ENCODE assay signal across 8 mouse cellular contexts in genomic region chr11:69947337-69948065, GRCm38 (mm10). TPM values are rescaled to one million over a fixed set of nuclear protein-coding genes. Genes with fewer than 3 reads are reported as not detected.
DNase-seq lines count a peak whose midpoint lies in the region; ATAC-seq lines count a peak whose summit lies in the region.

No protein-coding gene starts in this region.

- no peaks in the 10 kb centered on the region for H3K27me3 ChIP-seq in forebrain, embryonic 14.5 days (replicated peaks; ENCODE audit: control insufficient read depth, insufficient read depth, low read length)
- H3K27me3 ChIP-seq in limb, embryonic 12.5 days = no peaks in the 10 kb centered on the region
- H3K27me3 ChIP-seq in neural tube, embryonic 12.5 days (replicated peaks) = 0 out of 2 replicates have a peak, but pooled peaks cover 5% of the 10 kb centered on the region

- H3K4me3 ChIP-seq in forebrain, embryonic 14.5 days (ENCODE audit: low read depth, low read length) = peak overlapping the region; percentile 43
- H3K4me3 ChIP-seq in limb, embryonic 12.5 days (replicated peaks) = peak overlapping the region; percentile 57
- H3K4me3 ChIP-seq in neural tube, embryonic 12.5 days = peak overlapping the region; percentile 41

- peak overlapping the region; percentile 39; the same call in 1 of the 2 replicates for H3K27ac ChIP-seq in forebrain, embryonic 14.5 days (ENCODE audit: low read depth, low read length)
- H3K27ac ChIP-seq in limb, embryonic 12.5 days = peak overlapping the region; percentile 96
- peak overlapping the region; percentile 42; the same call in 1 of the 2 replicates for H3K27ac ChIP-seq in neural tube, embryonic 12.5 days

- WGBS in forebrain, embryonic 14.5 days = under 1% methylated on average over 29 of the region's 29 CpGs
- WGBS in limb, embryonic 12.5 days = under 1% methylated on average over 29 of the region's 29 CpGs
- 3% methylated on average over 29 of the region's 29 CpGs for WGBS in neural tube, embryonic 12.5 days

- DNase-seq in 416B (ENCODE audit: low read depth) = peak; percentile 52
- peak; percentile 43 to 61 for DNase-seq in adrenal gland, adult 18-20 months (ENCODE audit: low spot score in 2 of 2)
- DNase-seq in forebrain, embryonic 14.5 days (ENCODE audit: low spot score) = peak; percentile 53
- peak; percentile 86 for DNase-seq in heart, postnatal 4 days
- DNase-seq in cerebellum, adult 11-12 months = no peak
- DNase-seq in layer of hippocampus, postnatal 14 days (ENCODE audit: low spot score in 2 of 2) = no peak

- H3K4me2 ChIP-seq in forebrain, embryonic 14.5 days (ENCODE audit: low read length) = peak overlapping the region; percentile 59
- H3K4me2 ChIP-seq in limb, embryonic 12.5 days = peak overlapping the region; percentile 80
- peak overlapping the region; percentile 62 for H3K4me2 ChIP-seq in neural tube, embryonic 12.5 days (replicated peaks)

- H3K9me3 ChIP-seq in forebrain, embryonic 14.5 days (replicated peaks; ENCODE audit: control insufficient read depth, low read length) = no peaks in the 10 kb centered on the region
- no peaks in the 10 kb centered on the region for H3K9me3 ChIP-seq in limb, embryonic 12.5 days
- no peaks in the 10 kb centered on the region for H3K9me3 ChIP-seq in neural tube, embryonic 12.5 days

- peaks cover 11% of the 10 kb centered on the region for H3K36me3 ChIP-seq in forebrain, embryonic 14.5 days (ENCODE audit: control insufficient read depth, insufficient read depth, low read length)
- peaks cover 39% of the 10 kb centered on the region for H3K36me3 ChIP-seq in limb, embryonic 12.5 days
- peaks cover 13% of the 10 kb centered on the region; the same call in 1 of the 2 replicates for H3K36me3 ChIP-seq in neural tube, embryonic 12.5 days

- H3K4me1 ChIP-seq in forebrain, embryonic 14.5 days (ENCODE audit: control insufficient read depth, insufficient read depth, low read length) = peaks cover 10% of the 10 kb centered on the region
- peaks cover 24% of the 10 kb centered on the region for H3K4me1 ChIP-seq in limb, embryonic 12.5 days (replicated peaks)
- H3K4me1 ChIP-seq in neural tube, embryonic 12.5 days = peaks cover 9% of the 10 kb centered on the region

- peak; percentile 38 for ATAC-seq in forebrain, embryonic 14.5 days
- peak; percentile 38 for ATAC-seq in limb, embryonic 12.5 days (ENCODE audit: insufficient number of reproducible peaks, insufficient read depth, low FRiP score, low TSS enrichment, low read depth)
- peak; percentile 45 for ATAC-seq in neural tube, embryonic 12.5 days (ENCODE audit: low FRiP score, low read depth)

- peak overlapping the region; percentile 59 for H3K9ac ChIP-seq in forebrain, embryonic 14.5 days (ENCODE audit: low read length)
- peak overlapping the region; percentile 74 for H3K9ac ChIP-seq in limb, embryonic 12.5 days (replicated peaks)
- peak overlapping the region; percentile 55 for H3K9ac ChIP-seq in neural tube, embryonic 12.5 days

RNA-seq across cellular contexts. Expression of gene Slc2a4, which starts 0.5 kb away (rescaled TPM):
- 100 to 1,000 TPM in 1 of 2 experiments, 10 to 100 TPM in 1; 70.7 to 200 TPM for total RNA-seq in adrenal gland, adult 18-20 months (2021)
- polyA plus RNA-seq in forebrain, embryonic 14.5 days (2014; fragmentation: Nextera tagmentation; extraction: Ambion mirVana) = 5.5 and 6.7 TPM in 2 replicates
- 100 to 1,000 TPM in 1 of 2 experiments, 10 to 100 TPM in 1; 97.9 to 101 TPM for total RNA-seq in heart, postnatal 4 days (2021)
- polyA plus RNA-seq in limb, embryonic 12.5 days (2016; fragmentation: Nextera tagmentation; extraction: Ambion mirVana) = 34.1 and 35.7 TPM in 2 replicates
- polyA plus RNA-seq in neural tube, embryonic 12.5 days (2016; fragmentation: Nextera tagmentation; extraction: Ambion mirVana) = 12.3 and 12.4 TPM in 2 replicates
- 1 to 10 TPM; 1.8 to 3.6 TPM for total RNA-seq in layer of hippocampus, postnatal 14 days (2021)

RNA-seq across cellular contexts. Expression of gene Ybx2, which starts 11.9 kb away (rescaled TPM):
- total RNA-seq in adrenal gland, adult 18-20 months (2021) = 10 to 100 TPM; 14.2 to 32.6 TPM
- 3.9 and 4.0 TPM in 2 replicates for polyA plus RNA-seq in forebrain, embryonic 14.5 days (2014; fragmentation: Nextera tagmentation; extraction: Ambion mirVana)
- total RNA-seq in heart, postnatal 4 days (2021) = 10 to 100 TPM; 24.8 to 35.7 TPM
- 14.0 and 15.5 TPM in 2 replicates for polyA plus RNA-seq in limb, embryonic 12.5 days (2016; fragmentation: Nextera tagmentation; extraction: Ambion mirVana)
- polyA plus RNA-seq in neural tube, embryonic 12.5 days (2016; fragmentation: Nextera tagmentation; extraction: Ambion mirVana) = 5.5 and 6.0 TPM in 2 replicates
- total RNA-seq in layer of hippocampus, postnatal 14 days (2021) = 1 to 10 TPM; 8.3 to 9.7 TPM

RNA-seq across cellular contexts. Expression of gene Cldn7, which starts 17.1 kb away (rescaled TPM):
- total RNA-seq in adrenal gland, adult 18-20 months (2021) = under 1 TPM in 1 of 2 experiments, not detected in 1; 0.66 TPM
- not detected in 2 replicates for polyA plus RNA-seq in forebrain, embryonic 14.5 days (2014; fragmentation: Nextera tagmentation; extraction: Ambion mirVana)
- total RNA-seq in heart, postnatal 4 days (2021) = under 1 TPM in 1 of 2 experiments, not detected in 1; 0.76 TPM
- polyA plus RNA-seq in limb, embryonic 12.5 days (2016; fragmentation: Nextera tagmentation; extraction: Ambion mirVana) = 15.7 and 18.1 TPM in 2 replicates
- 2.1 and 3.2 TPM in 2 replicates for polyA plus RNA-seq in neural tube, embryonic 12.5 days (2016; fragmentation: Nextera tagmentation; extraction: Ambion mirVana)
- not detected for total RNA-seq in layer of hippocampus, postnatal 14 days (2021)

RNA-seq across cellular contexts. Expression of gene Eif5a, which starts 25.7 kb away (rescaled TPM):
- total RNA-seq in adrenal gland, adult 18-20 months (2021) = 100 to 1,000 TPM; 579 to 673 TPM
- 1,251 and 1,277 TPM in 2 replicates for polyA plus RNA-seq in forebrain, embryonic 14.5 days (2014; fragmentation: Nextera tagmentation; extraction: Ambion mirVana)
- 100 to 1,000 TPM; 550 to 556 TPM for total RNA-seq in heart, postnatal 4 days (2021)
- 1,762 and 1,851 TPM in 2 replicates for polyA plus RNA-seq in limb, embryonic 12.5 days (2016; fragmentation: Nextera tagmentation; extraction: Ambion mirVana)
- 1,451 and 1,549 TPM in 2 replicates for polyA plus RNA-seq in neural tube, embryonic 12.5 days (2016; fragmentation: Nextera tagmentation; extraction: Ambion mirVana)
- 100 to 1,000 TPM; 446 to 451 TPM for total RNA-seq in layer of hippocampus, postnatal 14 days (2021)

RNA-seq across cellular contexts. Expression of gene Ctdnep1, which starts 33.5 kb away (rescaled TPM):
- total RNA-seq in adrenal gland, adult 18-20 months (2021) = 100 to 1,000 TPM; 114 to 123 TPM
- 24.0 and 26.1 TPM in 2 replicates for polyA plus RNA-seq in forebrain, embryonic 14.5 days (2014; fragmentation: Nextera tagmentation; extraction: Ambion mirVana)
- 100 to 1,000 TPM; 132 to 144 TPM for total RNA-seq in heart, postnatal 4 days (2021)
- polyA plus RNA-seq in limb, embryonic 12.5 days (2016; fragmentation: Nextera tagmentation; extraction: Ambion mirVana) = 24.5 and 27.8 TPM in 2 replicates
- polyA plus RNA-seq in neural tube, embryonic 12.5 days (2016; fragmentation: Nextera tagmentation; extraction: Ambion mirVana) = 23.0 and 24.3 TPM in 2 replicates
- total RNA-seq in layer of hippocampus, postnatal 14 days (2021) = 100 to 1,000 TPM; 108 to 115 TPM

Comparison
In these comparisons a context has a peak if more than half of its experiments do, and no peak if none do; other contexts are left out.
1. DNase-seq: peak in 416B (single experiment), adrenal gland, adult 18-20 months (2 of 2), forebrain, embryonic 14.5 days (single experiment) and heart, postnatal 4 days (single experiment); none in cerebellum, adult 11-12 months (single experiment) and layer of hippocampus, postnatal 14 days (0 of 2).
2. H3K27ac ChIP-seq: peak in every context shown above with its lines; median percentile 96 in limb, embryonic 12.5 days; 42 in neural tube, embryonic 12.5 days; 39 in forebrain, embryonic 14.5 days.
3. RNA of gene Slc2a4, which starts 0.5 kb away (total RNA-seq): 70.7 to 200 TPM in adrenal gland, adult 18-20 months and 97.9 to 101 TPM in heart, postnatal 4 days; 1.8 to 3.6 TPM in layer of hippocampus, postnatal 14 days; every median in the first group is over 10 times any median in the second.
4. Peak in every context shown above with its lines, with median percentiles within 50 percentile points of each other: ATAC-seq, H3K4me2 ChIP-seq, H3K4me3 ChIP-seq and H3K9ac ChIP-seq.